Comparison of ENCODE assay signal across 9 mouse cellular contexts in genomic region chr1:127827325-127827724, GRCm38 (mm10). TPM values are rescaled to one million over a fixed set of nuclear protein-coding genes. Genes with fewer than 3 reads are reported as not detected.
A peak's percentile ranks its signal among the peaks of the same experiment; 100 is the strongest.
DNase-seq lines count a peak whose midpoint lies in the region; ATAC-seq and TF ChIP-seq lines count a peak whose summit lies in the region.
"Had no signal": no experiment of that assay in that cellular context is flagged by ENCODE, and none has a peak within 500 bp of the region (broad histone marks: within the 10 kb centered on the region; RNA-seq: fewer than 3 reads in every experiment).

No protein-coding gene starts in this region.

- H3K4me1 ChIP-seq in heart, adult 2 months (ENCODE audit: control insufficient read depth, insufficient read depth, low read length): no peaks in the 10 kb centered on the region
- H3K4me1 ChIP-seq in heart, embryonic 12.5 days (replicated peaks): no peaks in the 10 kb centered on the region
- H3K4me1 ChIP-seq: embryonic facial prominence, embryonic 12.5 days had no signal

- H3K4me3 ChIP-seq in heart, adult 2 months: no peak overlapping the region
- H3K4me3 ChIP-seq in heart, embryonic 12.5 days: no peak overlapping the region
- H3K4me3 ChIP-seq: embryonic facial prominence, embryonic 12.5 days had no signal

- H3K27ac ChIP-seq in heart, adult 2 months: no peak overlapping the region
- no peak overlapping the region for H3K27ac ChIP-seq in heart, embryonic 12.5 days (ENCODE audit: poor library complexity, severe bottlenecking)
- H3K27ac ChIP-seq: embryonic facial prominence, embryonic 12.5 days had no signal

- ATAC-seq in heart, embryonic 12.5 days (ENCODE audit: insufficient number of reproducible peaks, low FRiP score): no peak

- no peaks in the 10 kb centered on the region for H3K36me3 ChIP-seq in heart, adult 2 months (ENCODE audit: control insufficient read depth, insufficient read depth, low read length)
- no peaks in the 10 kb centered on the region for H3K36me3 ChIP-seq in heart, embryonic 12.5 days
- H3K36me3 ChIP-seq: embryonic facial prominence, embryonic 12.5 days had no signal

- intact Hi-C loops in heart, adult 2 months (cut with DNase I): loop anchor here (2.0 to 10.0 kb wide), 3 partner anchors 90 to 397 kb away; no protein-coding TSS in a partner anchor

- DNase-seq in heart, adult 2 months: no peak
- DNase-seq in spleen, postnatal 36 days (ENCODE audit: low spot score in 2 of 2): peak; percentile 19 to 31
- no peak for DNase-seq in spleen, adult 18-20 months
- DNase-seq in cerebellum, adult 8-10 months: peak; percentile 25
- peak; percentile 30 for DNase-seq in kidney, postnatal 10 days
- peak; percentile 56 for DNase-seq in telencephalon, adult 2 months (ENCODE audit: low read depth, low spot score)
- DNase-seq in urinary bladder, adult 18-20 months (ENCODE audit: low spot score in 2 of 2): no peak

- H3K9ac ChIP-seq in heart, adult 2 months (ENCODE audit: low read depth, low read length): no peak overlapping the region
- no peak overlapping the region for H3K9ac ChIP-seq in heart, embryonic 12.5 days
- H3K9ac ChIP-seq: embryonic facial prominence, embryonic 12.5 days had no signal

- no peak for TF ChIP-seq POLR2A in heart, adult 2 months (IDR thresholded peaks at IDR 0.05; ENCODE audit: insufficient read depth, low read depth, low read length)

- H3K9me3 ChIP-seq in heart, embryonic 12.5 days (replicated peaks): no peaks in the 10 kb centered on the region
- H3K9me3 ChIP-seq: embryonic facial prominence, embryonic 12.5 days had no signal

- no peaks in the 10 kb centered on the region for H3K79me2 ChIP-seq in heart, adult 2 months (replicated peaks; ENCODE audit: control insufficient read depth, insufficient read depth, low read length)

- H3K27me3 ChIP-seq in heart, adult 2 months (ENCODE audit: control insufficient read depth, insufficient read depth, low read length): no peaks in the 10 kb centered on the region
- no peaks in the 10 kb centered on the region for H3K27me3 ChIP-seq in heart, embryonic 12.5 days (replicated peaks)
- H3K27me3 ChIP-seq: embryonic facial prominence, embryonic 12.5 days had no signal

- peak; percentile 82 for TF ChIP-seq CTCF in heart, adult 2 months (IDR thresholded peaks at IDR 0.05)

- no peak overlapping the region for H3K4me2 ChIP-seq in heart, embryonic 12.5 days
- H3K4me2 ChIP-seq: embryonic facial prominence, embryonic 12.5 days had no signal

- WGBS in heart, adult 2 months: 20% methylated on average over 2 of the region's 2 CpGs
- 10% methylated on average over 2 of the region's 2 CpGs for WGBS in heart, embryonic 12.5 days

- TF ChIP-seq EP300 in heart, adult 2 months (IDR thresholded peaks at IDR 0.05; ENCODE audit: insufficient read depth, low read depth, low read length): no peak

RNA-seq across cellular contexts. Expression of gene Map3k19, which starts 27.5 kb away (rescaled TPM):
- total RNA-seq in heart, adult 2 months (2021): under 1 TPM in 1 of 2 experiments, not detected in 1; 0.10 TPM
- polyA plus RNA-seq in heart, adult 2 months (2012; rRNA removed): 0.09 and 0.41 TPM in 2 replicates
- polyA plus RNA-seq in heart, embryonic 12.5 days (2016; fragmentation: Nextera tagmentation; extraction: Ambion mirVana): not detected in 2 replicates

RNA-seq across cellular contexts. Expression of gene Rab3gap1, which starts 41.2 kb away (rescaled TPM):
- 10 to 100 TPM; 34.1 to 36.2 TPM for total RNA-seq in heart, adult 2 months (2021)
- polyA plus RNA-seq in heart, adult 2 months (2012; rRNA removed): 11.4 and 19.4 TPM in 2 replicates
- polyA plus RNA-seq in heart, embryonic 12.5 days (2016; fragmentation: Nextera tagmentation; extraction: Ambion mirVana): 28.4 and 28.7 TPM in 2 replicates

RNA-seq across cellular contexts. Expression of gene Ccnt2, which starts 53.4 kb away (rescaled TPM):
- 10 to 100 TPM; 20.6 to 21.6 TPM for total RNA-seq in heart, adult 2 months (2021)
- 17.2 and 33.6 TPM in 2 replicates for polyA plus RNA-seq in heart, adult 2 months (2012; rRNA removed)
- polyA plus RNA-seq in heart, embryonic 12.5 days (2016; fragmentation: Nextera tagmentation; extraction: Ambion mirVana): 65.4 and 70.9 TPM in 2 replicates

Comparison
In these comparisons a context has a peak if more than half of its experiments do, and no peak if none do; other contexts are left out.
1. DNase-seq: peak in spleen, postnatal 36 days (2 of 2), cerebellum, adult 8-10 months (single experiment), kidney, postnatal 10 days (single experiment) and telencephalon, adult 2 months (single experiment); none in heart, adult 2 months (0 of 2), spleen, adult 18-20 months (0 of 2) and urinary bladder, adult 18-20 months (0 of 2).